Mouse (Mus musculus) layer of hippocampus, postnatal 25 days (tissue): ENCODE results near the gene Per1. TPM values are rescaled to one million over a fixed set of nuclear protein-coding genes. Genes with fewer than 3 reads are reported as not detected.
A peak's percentile ranks its signal among the peaks of the same experiment; 100 is the strongest.

Source experiments
- DNase-seq, 2 experiments: peaks; one replicate each; pipeline ENCODE4 v3.0.0; 2022; ENCODE audit warnings: mixed read lengths in 2 of 2, low spot score in 1 of 2; ENCODE audit errors: extremely low spot score in 1 of 2
- total RNA-seq, 2 experiments: library from RNA; stranded (reverse); gene quantifications; 2 replicates each; pipeline ENCODE4 v1.2.3; 2021

Per1 gene
- total RNA-seq, 2 experiments from 2014 or later = 70.1 to 89.0 TPM

- peak; percentile 95 to 97 for DNase-seq
These were observed 28.9 kb downstream of the Per1 start for GRCm38 (mm10) chr11:69123693-69124497.

- peak in 1 of 2 experiments; percentile 74 for DNase-seq
These were observed 29.5 kb downstream of the Per1 start for GRCm38 (mm10) chr11:69124498-69124847.

- peak; percentile 70 to 79 for DNase-seq
These were observed 30.2 kb downstream of the Per1 start for GRCm38 (mm10) chr11:69125041-69125851.

GRCm38 (mm10) chr11:69125852-69125918 lies 30.7 kb downstream of the Per1 start, which contains the start of gene Aloxe3:
Gene Aloxe3, plus strand, starts transcription at chr11:69125896.
- DNase-seq = no peak

GRCm38 (mm10) chr11:69125919-69126705 lies 31.1 kb downstream of the Per1 start:
- DNase-seq = no peak

GRCm38 (mm10) chr11:69126706-69127095 lies 31.7 kb downstream of the Per1 start:
- no peak for DNase-seq

- no peak for DNase-seq
These were observed 33.6 kb downstream of the Per1 start for GRCm38 (mm10) chr11:69128426-69129122.

- DNase-seq = no peak
These were observed 38.5 kb downstream of the Per1 start for GRCm38 (mm10) chr11:69133566-69133922.

GRCm38 (mm10) chr11:69133923-69134621 lies 39.1 kb downstream of the Per1 start:
- peak; percentile 64 to 77 for DNase-seq

GRCm38 (mm10) chr11:69134622-69134968 lies 39.6 kb downstream of the Per1 start:
- DNase-seq = no peak

- DNase-seq = no peak
These were observed 40.3 kb downstream of the Per1 start for GRCm38 (mm10) chr11:69135361-69135760.

GRCm38 (mm10) chr11:69147546-69147945 lies 52.5 kb downstream of the Per1 start:
- peak in 1 of 2 experiments; percentile 27 for DNase-seq

- no peak for DNase-seq
These were observed 53.5 kb downstream of the Per1 start for GRCm38 (mm10) chr11:69148451-69148960.

GRCm38 (mm10) chr11:69149728-69150127 lies 54.7 kb downstream of the Per1 start:
- no peak for DNase-seq

GRCm38 (mm10) chr11:69150444-69150843 lies 55.4 kb downstream of the Per1 start:
- peak in 1 of 2 experiments; percentile 79 for DNase-seq

GRCm38 (mm10) chr11:69151004-69151403 lies 56.0 kb downstream of the Per1 start:
- DNase-seq = no peak

GRCm38 (mm10) chr11:69153831-69154230 lies 58.8 kb downstream of the Per1 start:
- DNase-seq = no peak

GRCm38 (mm10) chr11:69155351-69155750 lies 60.3 kb downstream of the Per1 start:
- no peak for DNase-seq

GRCm38 (mm10) chr11:69156800-69157199 lies 61.8 kb downstream of the Per1 start, which contains the start of gene Alox12b:
Gene Alox12b, plus strand, starts transcription at chr11:69156989.
- no peak for DNase-seq
